Mouse (Mus musculus): Measurements from ENCODE around the gene Brpf3. TPM values are rescaled to one million over a fixed set of nuclear protein-coding genes. Genes with fewer than 3 reads are reported as not detected.
"Not testable (repeated sequence)": the region's sequence is repeated elsewhere in the genome, so short reads cannot be mapped to it uniquely, and the experiment has no call there.

The Brpf3 gene
- total RNA-seq, 2 experiments from 2014 or later: 3.4 to 29.9 TPM

DNA sequence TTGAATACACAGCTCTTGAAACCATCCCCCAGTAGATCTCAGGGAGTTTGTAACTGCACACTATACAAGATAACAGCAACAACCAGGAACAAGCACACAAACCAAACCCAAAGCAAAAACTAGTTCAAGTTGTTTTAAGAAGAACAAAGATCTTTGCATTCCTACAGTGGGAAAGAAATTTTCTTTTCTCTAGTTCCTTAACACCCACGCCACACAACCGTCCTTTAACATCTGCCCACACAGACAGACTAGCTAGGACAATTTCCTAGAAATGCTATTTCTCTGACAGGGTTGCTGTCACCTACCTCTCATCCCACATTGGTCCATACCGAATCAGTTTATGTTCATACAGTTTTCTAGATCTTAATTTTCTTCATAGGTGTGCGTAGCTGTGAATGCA lies 3.9 kb upstream of the Brpf3 start:
- no peak for ATAC-seq (replicated peaks; ENCODE audit: poor library complexity)

DNA sequence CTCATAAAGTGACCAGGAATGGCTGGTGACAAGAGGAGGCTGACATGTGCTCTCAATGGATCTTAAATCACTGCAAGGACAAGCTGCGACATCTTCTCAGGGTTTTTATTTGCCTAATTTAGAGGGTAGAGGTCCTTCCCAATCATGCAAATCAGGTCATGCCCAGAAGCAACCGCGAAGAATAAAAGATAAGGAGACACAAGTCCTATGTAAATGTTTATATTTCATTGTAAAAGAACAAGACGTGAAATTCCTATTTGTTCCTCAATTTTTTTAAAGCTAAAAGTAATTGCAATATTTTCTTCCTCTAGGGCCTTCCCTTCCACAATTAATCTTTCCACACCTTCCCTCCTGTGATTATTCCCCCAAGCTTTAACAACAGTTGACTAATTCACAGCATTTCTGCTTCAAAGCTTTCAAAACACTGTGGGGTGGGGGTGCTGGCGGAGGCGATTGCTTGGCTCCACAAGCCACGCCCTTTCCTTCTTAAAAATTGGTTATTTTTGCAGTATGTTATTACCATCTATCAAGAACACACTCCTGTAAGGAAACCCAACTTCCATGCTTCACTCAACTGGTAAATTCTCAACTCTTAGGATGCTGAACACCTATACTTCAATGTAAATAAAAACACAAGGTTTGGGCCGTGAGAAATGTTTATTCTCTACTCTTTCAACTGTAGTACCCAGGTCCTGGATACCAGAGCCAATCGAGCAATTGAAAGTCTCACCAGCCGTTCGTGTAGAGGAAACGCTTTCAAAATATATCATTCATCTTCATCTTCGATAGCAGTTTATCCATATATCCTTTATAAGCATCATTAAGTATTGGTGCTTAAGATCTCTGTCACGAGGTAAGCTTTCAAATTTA lies 1.4 kb upstream of the Brpf3 start:
- ATAC-seq (replicated peaks; ENCODE audit: poor library complexity): no peak

DNA sequence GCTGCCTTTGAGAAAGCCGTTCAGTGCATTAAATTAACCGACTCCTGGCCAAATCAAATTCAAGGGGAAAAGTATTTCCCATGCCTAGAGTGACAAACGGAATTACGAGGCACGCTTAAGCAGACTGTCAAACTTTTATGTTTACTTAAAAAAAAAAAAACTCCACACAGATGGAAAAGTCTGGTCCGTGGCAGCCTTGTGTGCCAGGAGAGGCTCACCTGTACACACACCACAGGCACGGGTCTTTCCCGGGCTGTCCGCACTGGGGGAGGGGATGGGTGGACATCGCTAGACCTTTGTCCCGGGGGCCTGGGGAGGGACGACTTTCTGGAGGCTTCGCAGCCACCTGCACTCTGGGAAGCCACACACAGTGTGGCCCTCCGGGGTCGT lies 614 bp upstream of the Brpf3 start:
- ATAC-seq (replicated peaks; ENCODE audit: poor library complexity): no peak

DNA sequence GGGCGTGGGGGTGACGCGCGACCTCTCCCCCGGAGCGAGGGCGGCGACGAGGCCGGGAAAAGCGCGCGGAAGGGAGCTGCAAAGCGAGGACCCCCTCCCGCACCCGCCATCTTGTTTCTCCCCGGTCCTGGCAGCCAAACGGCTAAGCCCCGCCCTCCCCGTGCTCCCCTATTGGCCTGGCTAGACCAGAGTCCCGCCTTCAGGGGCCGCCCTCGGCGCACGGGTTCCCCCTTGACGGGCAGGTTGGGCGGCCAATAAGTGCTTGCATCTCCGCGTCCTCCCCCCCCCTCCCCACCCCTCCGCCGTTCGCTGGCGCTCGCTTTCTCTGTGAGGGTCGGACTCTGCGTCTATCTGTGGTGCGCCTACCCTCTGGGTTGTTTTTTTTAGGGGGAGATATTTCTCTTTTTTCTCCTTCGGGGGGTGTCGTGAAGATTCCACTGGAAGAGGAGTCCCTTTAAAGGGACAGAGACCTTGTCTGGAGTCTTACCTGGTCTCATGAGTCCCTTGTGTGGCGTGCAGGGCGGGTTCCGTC lies 650 bp downstream of the Brpf3 start:
- ATAC-seq (replicated peaks; ENCODE audit: poor library complexity): peak; percentile 94

DNA sequence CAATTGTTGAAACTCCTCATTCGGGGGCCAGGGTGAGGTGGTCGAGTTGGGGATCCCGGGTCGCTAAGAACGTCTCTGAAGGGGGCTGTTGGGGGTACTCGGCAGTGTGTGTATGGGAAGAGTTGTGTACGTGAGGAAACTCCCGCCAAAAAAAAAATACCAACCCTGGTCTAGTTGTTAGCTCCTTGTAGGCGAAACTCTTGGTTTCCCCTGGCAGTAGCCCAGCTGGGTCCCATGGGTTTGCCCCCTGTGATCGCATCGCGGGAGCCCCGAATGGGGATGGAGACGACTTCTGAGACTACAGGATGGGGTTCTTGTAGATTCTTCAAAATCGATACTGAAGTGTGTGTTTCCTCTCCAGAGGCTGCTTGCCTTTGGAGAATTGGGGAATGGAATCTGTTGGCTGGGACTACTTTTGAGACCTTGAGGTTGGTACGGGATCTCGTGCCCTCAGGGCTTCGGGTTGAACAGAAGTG lies 1.2 kb downstream of the Brpf3 start:
- ATAC-seq (replicated peaks; ENCODE audit: poor library complexity): no peak

DNA sequence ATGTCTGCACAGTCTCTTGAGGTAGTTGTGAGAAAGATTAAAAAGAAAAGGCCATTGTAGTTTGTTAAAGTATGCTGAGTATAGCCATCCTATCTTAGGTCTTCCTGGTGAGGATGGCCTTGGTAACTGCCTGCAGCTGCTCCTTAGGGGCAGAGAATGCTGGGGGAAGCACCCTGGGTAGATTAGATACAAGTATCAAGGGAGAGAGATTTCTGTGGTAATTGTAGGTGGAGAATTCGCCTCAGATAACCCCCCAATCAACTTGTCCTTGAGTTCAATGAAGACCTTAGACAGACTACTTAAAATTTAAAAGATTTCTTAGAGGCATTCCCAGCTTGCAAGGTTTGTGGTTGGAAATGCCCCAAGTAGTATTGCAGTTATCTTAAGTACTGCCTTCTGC lies 2.4 kb downstream of the Brpf3 start:
- ATAC-seq (replicated peaks; ENCODE audit: poor library complexity): 0 out of 2 replicates have a peak, but pooled peaks have one; percentile 15

DNA sequence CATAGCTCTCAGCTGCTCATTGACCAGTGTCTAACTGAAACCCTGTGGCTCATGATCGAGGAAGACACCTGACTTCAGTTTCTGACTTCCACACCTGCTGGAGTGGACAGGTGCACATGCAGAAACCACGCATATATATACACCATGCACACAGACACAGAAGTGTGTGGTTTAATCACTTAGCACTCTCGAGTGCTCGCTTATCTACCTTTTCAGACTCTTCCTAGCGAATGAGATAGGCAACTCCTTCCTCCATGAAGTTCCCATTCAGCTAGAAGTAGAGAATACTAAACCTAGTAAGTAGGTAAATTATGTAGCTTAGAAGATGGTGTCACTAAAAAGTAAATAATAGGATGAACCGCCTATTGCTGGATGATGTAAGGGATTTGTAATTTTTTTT lies 4.1 kb downstream of the Brpf3 start:
- no peak for ATAC-seq (replicated peaks; ENCODE audit: poor library complexity)

DNA sequence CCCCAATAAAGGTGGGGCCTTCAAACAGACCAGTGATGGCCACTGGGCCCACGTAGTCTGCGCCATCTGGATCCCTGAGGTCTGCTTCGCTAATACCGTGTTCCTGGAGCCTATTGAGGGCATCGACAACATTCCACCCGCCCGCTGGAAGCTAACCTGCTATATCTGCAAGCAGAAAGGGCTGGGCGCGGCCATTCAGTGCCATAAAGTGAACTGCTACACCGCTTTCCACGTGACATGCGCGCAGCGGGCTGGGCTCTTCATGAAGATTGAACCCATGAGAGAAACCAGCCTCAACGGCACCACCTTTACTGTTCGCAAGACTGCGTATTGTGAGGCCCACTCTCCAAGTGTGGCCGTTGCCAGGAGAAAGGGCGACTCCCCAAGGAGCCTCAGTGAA lies 5.9 kb downstream of the Brpf3 start:
- ATAC-seq (replicated peaks; ENCODE audit: poor library complexity): no peak

DNA sequence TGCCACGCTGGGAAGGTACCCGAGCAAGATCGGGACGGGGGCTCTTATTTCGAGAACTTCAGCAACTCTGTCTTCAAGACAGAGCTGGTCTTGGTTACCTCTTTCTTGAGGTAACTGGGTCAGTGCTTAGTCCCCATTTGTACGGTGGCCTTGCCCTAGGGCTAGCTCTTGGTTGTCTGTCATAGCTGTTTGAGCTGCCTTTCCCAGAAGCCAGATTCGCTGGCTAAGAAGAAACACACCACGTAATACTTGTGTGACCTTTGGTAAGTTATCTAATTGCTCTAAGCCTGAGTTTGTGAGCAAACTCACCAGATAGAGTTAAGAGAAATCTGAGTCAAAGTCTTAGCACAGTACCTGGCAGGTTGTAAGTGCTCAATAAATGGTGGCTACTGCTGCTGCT lies 7.8 kb downstream of the Brpf3 start:
- ATAC-seq (replicated peaks; ENCODE audit: poor library complexity): no peak

DNA sequence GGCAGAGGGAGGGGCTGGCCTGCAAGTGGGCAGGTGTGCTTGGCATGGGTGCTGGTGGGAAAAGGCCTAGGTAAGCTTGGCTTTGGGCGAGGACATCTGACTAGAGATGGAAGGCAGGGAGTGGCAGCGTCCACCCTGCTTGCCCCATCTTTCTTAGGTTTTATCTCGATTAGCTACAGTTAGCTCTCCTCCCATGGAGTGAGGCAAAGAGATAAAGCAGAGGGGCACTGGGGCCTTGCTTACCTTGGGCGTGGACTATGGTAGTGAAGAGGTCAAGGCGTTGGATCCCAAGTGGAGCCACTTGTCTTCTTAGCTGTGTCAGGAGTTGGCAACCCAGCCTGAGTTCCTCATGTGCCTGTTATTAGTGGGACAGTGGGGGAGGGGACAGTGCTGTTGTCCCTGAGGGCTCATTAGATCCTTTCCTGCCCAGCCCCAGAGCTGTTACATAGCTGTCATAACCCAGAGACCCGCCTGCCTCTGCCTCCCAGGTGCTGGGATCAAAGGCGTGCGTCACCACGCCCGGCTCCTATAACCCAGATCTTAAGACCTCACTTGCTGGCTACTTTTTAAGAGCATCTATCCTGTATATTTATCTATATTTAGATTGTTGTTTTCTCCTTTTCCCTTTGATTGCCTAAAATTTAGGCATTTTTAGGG lies 8.4 kb downstream of the Brpf3 start:
- ATAC-seq (replicated peaks; ENCODE audit: poor library complexity): peak; percentile 65

DNA sequence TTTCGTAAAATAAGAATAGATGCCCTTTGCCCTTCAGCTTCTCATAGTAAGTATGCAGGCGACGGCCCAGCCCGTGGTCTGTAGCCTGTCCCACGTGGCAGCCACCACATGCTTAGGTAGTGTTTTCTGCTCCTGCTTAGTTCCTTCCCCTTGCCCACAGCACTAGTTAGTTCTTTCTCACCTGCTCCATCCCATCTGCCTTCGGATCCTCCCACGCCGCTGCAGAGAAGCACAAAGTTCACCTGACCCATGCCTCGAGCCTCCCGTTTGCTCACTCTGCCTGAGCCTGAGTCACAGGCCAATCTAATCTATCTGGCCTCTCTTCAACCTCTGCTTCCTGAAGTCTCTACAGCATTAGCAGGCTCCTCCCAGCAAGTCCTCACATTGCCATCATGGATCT lies 11.5 kb downstream of the Brpf3 start:
- no peak for ATAC-seq (replicated peaks; ENCODE audit: poor library complexity)

DNA sequence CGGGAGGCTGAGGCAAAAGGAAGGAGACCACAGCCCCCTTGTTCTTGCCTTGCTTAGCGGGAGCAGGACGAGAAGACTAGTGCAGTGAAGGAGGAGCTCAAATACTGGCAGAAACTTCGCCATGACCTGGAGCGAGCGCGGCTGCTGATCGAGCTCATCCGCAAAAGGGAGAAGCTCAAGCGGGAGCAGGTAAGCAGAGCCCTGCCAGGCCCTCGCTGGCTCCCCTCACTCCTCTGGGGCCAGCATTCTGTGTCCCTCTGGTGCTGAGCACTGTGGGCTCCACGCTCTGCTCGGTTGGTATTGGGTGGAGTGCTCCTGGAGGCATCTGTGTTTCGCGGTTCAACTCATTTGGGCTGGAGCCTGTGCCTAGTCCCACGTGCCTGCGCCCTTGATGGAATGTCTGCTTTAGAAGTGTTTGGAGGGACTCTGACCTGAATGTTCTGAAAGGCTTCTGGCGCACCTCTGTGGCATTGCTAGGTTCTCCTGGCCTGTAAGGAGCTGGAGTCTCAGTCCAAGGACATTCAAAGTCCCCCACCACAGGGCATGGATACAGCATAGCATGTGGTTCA lies 13.7 kb downstream of the Brpf3 start:
- ATAC-seq (replicated peaks; ENCODE audit: poor library complexity): no peak

DNA sequence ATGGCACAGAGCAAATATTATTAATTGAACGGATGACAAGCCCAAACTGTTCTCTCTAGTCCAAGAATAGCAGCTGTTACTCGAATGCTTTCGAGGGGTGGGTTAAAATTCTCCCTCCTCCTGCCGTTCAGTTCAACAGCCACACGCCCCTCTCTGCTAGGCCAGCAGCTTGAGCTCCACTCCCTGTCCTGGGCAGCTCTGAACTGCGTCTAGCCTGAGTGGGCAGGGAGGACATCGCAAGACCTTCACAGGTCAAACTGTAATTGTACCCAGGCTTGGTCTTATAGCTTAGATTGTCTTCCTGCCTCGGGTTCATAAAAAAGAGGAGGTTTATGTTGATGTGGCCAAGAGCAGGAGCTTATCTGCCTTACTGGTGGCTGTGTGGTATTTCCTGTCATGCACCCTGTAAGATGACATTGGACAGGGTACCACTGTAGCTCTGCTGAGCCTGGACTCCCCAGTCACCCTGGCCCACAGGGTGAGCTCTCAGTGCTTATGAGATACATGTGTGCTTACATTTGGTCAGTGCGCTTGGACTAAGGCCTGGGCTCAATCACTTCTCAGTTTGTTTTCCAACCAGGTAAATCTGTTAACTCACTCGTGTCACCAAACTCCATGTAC lies 14.6 kb downstream of the Brpf3 start:
- no peak; the same call in 1 of the 2 replicates for ATAC-seq (replicated peaks; ENCODE audit: poor library complexity)

DNA sequence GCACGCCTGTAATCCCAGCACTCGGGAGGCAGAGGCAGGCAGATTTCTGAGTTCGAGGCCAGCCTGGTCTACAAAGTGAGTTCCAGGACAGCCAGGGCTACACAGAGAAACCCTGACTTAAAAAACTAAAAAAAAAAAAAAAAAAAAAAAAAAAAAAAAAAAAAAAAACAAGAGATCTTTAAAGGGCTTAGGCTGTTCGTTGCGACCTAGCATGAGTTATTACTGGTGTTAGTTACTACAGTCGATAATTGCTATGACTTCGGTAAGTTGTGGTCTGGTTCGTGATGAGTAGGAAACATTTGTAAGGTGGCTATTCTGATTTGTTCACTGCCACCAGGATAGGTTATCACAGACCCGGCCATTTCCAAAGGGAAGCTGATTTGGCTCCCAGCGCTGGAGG lies 15.4 kb downstream of the Brpf3 start:
- ATAC-seq (replicated peaks; ENCODE audit: poor library complexity): not testable (repeated sequence)

DNA sequence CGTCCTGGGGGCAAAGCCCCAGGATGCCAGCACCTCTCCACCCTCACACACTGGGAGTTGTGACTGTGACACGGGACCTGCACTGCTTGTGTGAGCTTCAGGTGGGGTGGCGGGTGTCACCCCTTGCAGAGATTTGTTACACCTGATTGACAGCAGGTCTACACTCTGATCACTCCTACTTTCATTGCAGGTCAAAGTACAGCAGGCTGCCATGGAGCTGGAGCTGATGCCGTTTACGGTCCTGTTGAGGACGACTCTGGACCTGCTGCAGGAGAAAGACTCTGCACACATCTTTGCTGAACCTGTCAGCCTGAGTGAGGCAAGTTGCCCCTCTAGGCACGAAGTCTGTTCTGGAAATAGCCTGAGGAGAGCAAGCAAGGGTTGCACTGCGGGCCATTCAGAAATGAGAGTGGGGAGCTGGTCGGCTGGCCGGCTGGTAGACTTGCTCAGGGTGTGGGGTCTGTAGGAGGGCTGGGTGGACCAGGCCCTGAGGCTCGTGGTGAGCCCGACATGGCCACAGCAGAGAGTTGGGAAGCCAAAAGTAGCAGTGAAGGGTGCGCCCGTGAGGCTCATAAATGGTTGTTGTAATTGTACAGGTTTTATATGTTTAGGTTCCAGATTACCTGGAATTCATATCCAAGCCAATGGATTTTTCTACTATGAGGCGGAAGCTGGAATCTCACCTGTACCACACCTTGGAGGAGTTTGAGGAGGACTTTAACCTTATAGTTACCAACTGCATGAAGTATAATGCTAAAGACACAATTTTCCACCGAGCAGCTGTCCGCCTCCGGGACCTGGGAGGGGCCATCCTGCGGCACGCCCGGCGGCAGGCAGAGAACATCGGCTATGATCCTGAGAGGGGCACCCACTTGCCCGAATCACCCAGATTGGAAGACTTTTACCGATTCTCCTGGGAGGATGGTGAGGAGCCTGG lies 16.3 kb downstream of the Brpf3 start:
- no peak for ATAC-seq (replicated peaks; ENCODE audit: poor library complexity)

DNA sequence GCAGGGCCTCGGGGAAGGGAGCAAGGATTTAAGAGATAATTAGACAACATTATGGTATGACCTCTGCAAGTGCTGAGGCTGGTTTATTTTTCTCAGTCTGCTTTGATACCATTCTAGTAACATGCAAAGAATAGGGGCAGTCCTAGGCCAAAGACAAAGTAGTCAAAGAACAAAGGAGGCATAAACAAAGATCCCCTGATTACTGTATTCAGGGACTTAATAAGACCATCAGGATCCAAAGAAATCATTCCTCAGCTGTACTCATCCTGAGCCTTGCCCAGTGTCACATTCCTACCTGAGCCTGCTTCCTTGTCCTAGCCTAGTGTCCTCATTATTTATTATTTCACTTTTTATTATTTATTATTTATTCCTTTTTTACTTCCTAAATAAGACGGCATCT lies 19.3 kb downstream of the Brpf3 start:
- no peak for ATAC-seq (replicated peaks; ENCODE audit: poor library complexity)

DNA sequence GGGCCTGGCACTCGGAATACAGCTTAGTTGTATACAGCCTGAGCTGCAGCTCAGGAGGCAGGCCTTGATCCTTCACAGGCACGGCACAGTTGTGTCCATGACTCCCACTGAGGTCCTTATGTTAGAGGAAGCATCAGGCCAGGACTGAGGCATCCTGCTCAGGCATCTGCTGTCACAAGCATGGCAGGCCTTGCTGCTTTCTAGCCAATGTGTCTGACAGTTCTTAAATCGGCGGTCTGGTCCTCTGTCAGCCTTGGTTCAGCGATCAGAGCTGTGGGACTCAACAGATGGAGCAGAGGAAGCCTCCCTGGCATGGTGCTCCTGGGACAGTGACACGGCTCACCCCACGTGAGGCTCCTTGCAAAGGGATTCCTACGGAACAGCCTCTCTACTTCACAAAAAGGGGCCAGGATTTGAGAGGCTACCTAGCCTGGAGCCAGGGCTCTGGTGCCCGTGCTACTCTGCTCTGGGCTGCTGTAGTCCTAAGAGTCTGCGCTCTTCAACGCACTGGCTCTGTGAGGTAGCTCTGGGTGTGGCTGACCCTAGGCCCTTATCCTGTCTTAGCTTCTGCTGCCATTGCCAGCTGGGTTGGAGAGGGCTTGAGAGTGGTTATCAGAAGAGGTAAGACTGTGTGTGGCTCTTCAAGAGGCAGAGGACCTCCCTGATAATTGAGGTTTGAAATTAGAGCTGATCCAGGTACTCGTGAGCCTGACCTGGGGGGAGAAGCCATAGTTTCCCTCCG lies 22.3 kb downstream of the Brpf3 start:
- ATAC-seq (replicated peaks; ENCODE audit: poor library complexity): peak; percentile 99

DNA sequence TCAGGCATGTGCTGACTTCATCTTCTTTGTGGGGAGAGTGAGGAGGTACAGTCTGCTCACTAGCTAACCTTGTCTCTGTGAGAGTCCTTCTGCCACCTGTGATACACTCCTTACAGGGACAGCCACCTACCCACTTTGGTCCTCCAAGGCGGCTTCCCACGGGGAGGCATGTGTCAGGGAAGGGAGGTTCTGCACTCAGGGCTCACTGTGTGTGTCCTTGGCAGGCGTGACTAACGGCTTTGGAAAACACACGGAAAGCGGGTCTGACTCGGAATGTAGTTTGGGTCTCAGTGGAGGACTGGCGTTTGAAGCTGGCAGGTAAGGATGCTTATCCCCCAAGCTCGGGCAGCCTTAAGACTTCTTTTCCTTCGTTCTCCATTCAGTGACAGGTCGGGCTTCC lies 22.9 kb downstream of the Brpf3 start:
- no peak for ATAC-seq (replicated peaks; ENCODE audit: poor library complexity)

DNA sequence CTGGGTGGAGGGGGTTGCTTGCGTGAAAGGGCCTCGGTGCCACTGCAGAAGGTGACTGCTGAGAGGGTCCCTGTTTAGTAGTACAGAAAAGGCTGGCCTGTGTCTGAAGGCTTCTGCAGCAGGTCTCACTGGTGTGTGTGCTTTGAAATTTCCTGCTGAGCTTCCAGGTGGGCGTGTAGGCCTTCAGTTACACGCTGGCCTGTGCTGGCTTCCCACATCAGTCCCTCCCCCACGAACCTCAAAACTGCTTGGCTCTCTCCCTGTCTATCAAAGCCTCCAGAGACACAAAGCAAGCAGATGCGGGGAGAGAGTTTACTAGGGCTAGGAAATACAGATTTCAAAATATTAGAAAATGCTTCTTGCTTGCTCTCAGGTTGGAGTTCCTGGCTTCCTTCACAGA lies 24.0 kb downstream of the Brpf3 start:
- ATAC-seq (replicated peaks; ENCODE audit: poor library complexity): no peak

Data from megakaryocyte progenitor cell, adult 5-6 weeks (primary cell).